Mouse (Mus musculus): ENCODE results near the gene Akap2.

Akap2 gene

DNA sequence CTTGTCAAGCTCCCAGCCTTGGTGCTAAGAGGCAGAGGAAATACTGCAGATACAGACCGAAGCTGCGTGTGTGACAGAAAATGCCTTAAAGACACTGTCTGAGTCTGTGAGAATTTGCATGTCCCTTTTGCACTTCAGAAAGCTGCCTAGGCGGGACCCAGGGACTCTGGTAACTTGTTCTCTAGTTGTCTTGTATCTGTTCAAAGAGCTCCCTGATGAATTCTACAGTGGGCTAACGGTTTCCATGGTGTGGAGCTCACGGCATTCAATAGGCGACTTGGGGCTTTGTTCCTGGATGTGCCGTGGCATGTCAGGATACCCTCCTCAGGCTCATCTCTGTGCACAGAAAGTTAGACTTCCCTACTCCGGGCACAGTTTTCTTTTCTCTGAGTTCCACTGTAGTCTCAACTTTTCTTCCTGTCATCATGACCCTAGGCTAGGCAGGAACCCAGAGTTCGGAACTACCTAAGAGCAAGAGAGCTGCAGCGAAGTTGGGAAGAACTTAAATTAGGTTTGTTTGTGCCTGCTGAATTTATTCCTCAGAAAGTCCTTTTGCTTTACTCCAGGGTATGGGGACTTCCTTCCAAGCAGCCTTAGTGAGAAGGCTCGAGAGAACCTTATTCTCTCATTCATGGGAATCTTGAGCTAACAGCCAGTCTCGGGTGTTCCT is 128.2 kb downstream of the Akap2 start:
- no peak for TF ChIP-seq GATA4 (IDR thresholded peaks at IDR 0.05; ENCODE audit: insufficient replicate concordance, low read length)

GRCm38 (mm10) chr4:57846381-57846990 is 129.0 kb downstream of the Akap2 start:
- TF ChIP-seq GATA4 (IDR thresholded peaks at IDR 0.05; ENCODE audit: insufficient replicate concordance, low read length) = no peak

DNA sequence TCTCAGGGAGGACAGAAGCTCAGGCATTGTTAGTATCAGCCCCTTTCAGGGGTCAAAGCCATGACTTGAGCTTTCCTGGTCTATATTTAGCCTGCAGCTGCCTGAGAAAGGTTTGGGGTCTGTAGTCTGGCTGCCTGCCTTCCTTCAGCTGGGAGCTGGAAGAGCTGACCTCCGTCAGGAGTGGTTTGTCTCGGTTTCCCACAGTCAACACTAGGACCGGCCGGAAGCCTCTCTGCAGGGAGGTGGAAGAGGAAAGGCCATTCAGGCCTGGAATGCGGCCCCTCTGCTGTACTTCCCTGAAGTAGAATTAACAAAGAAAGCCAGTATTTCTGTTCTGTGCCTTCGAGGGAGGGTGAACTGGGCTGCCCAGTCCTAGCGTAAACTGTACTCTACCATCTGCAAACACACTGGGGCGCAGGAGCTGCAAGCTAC is 129.6 kb downstream of the Akap2 start:
- TF ChIP-seq GATA4 (IDR thresholded peaks at IDR 0.05; ENCODE audit: insufficient replicate concordance, low read length) = no peak; the same call in 1 of the 2 replicates

DNA sequence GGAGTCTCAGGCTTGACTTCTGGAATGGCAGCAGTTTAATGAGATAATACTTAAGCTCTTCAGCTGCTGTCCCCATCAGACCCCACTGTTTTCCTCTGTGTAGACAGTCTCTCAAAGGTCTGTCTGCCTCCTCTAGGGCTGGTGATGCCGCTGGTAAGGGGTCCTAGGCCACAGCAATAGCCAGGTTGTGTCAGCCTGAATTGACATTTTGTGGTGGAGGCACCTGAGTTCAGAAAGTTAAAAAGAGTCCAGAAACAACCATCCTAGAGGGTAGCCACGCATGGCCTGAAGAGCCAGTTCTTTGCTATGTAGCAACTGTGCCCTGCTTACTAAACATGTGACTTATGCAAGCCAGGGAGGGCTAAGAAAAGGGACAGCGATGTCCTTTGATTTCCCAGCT is 130.2 kb downstream of the Akap2 start:
- no peak for TF ChIP-seq GATA4 (IDR thresholded peaks at IDR 0.05; ENCODE audit: insufficient replicate concordance, low read length)

DNA sequence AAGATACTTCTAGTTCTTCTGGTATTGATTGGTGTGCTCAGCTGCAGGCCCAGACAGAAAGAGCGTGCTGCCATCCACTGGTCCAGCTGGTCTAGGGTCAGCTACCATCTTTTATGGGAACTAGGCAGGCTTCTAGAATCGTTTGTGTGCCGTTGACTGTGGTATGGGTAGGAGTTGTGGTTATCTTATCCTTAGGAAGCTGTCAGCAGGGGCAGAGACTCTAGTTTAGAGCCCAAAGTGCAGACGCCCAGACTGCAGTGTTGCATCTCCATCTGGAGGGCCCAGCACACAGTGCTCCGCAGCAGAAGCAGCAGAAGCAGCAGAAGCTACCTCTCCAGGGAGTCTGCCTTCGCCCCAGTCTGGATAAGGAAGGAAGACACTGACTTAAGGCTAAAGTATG is 132.0 kb downstream of the Akap2 start:
- TF ChIP-seq GATA4 (IDR thresholded peaks at IDR 0.05; ENCODE audit: insufficient replicate concordance, low read length) = no peak; the same call in none of the 2 replicates

GRCm38 (mm10) chr4:57851731-57852130 is 134.3 kb downstream of the Akap2 start:
- TF ChIP-seq GATA4 (IDR thresholded peaks at IDR 0.05; ENCODE audit: insufficient replicate concordance, low read length) = no peak

DNA sequence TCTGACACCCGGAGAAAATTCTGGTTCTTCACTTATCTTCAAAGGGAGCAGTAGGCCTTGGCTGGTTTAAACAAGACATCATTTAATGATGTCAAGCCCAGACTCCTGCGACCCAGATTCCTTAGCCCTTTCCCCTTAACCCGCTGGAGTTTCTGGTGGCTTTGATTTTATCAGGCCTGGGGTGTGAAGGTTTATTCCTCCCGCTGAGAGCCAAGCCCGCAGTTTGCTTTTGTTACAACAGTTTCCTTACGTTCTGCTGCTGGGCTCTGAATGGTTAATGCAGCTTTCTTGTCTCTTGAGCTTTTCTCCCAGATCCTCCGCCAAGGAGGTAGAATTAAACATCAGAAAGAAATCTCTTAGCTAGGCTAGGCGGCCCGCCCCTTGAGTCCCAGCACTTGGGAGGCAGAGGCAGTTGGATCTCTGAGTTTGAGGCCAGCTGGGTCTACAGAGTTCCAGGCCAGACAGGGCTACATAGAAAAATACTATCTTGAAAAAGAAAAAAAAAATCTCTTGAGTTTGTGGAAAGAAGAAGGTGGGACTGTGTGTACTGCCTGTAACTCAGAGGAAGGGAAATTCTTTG is 135.1 kb downstream of the Akap2 start:
- TF ChIP-seq GATA4 (IDR thresholded peaks at IDR 0.05; ENCODE audit: insufficient replicate concordance, low read length) = no peak

DNA sequence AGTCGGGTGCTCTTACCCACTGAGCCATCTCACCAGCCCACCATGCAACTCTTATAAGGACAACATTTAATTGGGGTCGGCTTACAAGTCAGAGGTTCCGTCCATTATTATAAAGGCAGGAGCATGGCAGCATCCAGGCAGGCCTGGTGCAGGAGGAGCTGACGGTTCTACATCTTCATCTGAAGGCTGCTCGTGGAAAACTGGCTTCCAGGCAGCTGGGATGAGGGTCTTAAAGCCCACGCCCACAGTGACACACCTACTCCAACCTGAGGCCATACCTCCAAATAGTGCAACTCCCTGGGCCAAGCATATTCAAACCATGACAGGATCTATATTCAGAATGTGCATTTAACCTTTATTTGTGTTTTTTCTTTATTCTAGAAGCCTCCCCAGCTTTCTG is 136.7 kb downstream of the Akap2 start:
- no peak for TF ChIP-seq GATA4 (IDR thresholded peaks at IDR 0.05; ENCODE audit: insufficient replicate concordance, low read length)

GRCm38 (mm10) chr4:57855281-57855941 is 138.0 kb downstream of the Akap2 start:
- TF ChIP-seq GATA4 (IDR thresholded peaks at IDR 0.05; ENCODE audit: insufficient replicate concordance, low read length) = no peak

GRCm38 (mm10) chr4:57856673-57857072 is 139.2 kb downstream of the Akap2 start:
- no peak for TF ChIP-seq GATA4 (IDR thresholded peaks at IDR 0.05; ENCODE audit: insufficient replicate concordance, low read length)

DNA sequence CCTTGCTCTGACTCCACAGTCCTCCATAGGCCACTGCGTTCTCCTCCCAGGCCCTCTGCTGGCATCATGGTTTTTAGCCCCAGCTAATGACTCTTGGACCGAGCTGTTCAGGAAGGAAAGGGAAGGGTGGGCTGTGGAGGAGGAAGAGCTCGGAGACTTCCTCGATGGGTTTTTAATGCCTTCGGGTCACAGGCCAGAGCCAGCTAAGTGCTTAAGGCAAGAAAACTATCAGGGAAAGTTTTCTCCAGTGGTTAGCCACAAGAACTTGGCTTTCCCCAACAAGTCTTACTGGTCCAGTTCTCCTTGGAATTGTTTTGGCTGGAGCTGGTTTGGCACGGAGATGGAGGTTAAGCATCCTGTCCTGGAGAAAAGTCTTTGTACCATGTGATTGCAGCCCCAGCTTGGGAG is 142.8 kb downstream of the Akap2 start:
- peak; percentile 10; the same call in 1 of the 2 replicates for TF ChIP-seq GATA4 (IDR thresholded peaks at IDR 0.05; ENCODE audit: insufficient replicate concordance, low read length)

GRCm38 (mm10) chr4:57861166-57861565 is 143.7 kb downstream of the Akap2 start:
- no peak for TF ChIP-seq GATA4 (IDR thresholded peaks at IDR 0.05; ENCODE audit: insufficient replicate concordance, low read length)

DNA sequence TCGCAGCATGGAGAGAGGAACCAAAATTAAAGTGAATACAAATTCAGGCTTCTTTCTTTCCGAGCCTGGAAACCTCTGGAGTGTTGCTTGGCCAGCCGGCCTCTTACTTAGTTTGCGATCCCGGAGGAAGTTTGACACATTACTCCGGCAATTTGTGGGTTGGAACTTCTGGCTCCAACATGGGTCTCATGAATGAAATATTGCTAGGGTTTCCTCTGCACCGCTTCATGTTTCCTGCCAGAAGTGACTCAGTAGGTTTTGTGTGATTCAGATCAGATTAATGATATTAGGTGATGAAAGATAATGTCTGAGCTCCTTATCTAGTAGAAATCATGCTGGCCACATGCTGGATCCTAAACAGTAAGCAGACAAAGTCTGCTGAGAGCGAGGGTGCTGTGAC is 144.4 kb downstream of the Akap2 start:
- no peak for TF ChIP-seq GATA4 (IDR thresholded peaks at IDR 0.05; ENCODE audit: insufficient replicate concordance, low read length)

DNA sequence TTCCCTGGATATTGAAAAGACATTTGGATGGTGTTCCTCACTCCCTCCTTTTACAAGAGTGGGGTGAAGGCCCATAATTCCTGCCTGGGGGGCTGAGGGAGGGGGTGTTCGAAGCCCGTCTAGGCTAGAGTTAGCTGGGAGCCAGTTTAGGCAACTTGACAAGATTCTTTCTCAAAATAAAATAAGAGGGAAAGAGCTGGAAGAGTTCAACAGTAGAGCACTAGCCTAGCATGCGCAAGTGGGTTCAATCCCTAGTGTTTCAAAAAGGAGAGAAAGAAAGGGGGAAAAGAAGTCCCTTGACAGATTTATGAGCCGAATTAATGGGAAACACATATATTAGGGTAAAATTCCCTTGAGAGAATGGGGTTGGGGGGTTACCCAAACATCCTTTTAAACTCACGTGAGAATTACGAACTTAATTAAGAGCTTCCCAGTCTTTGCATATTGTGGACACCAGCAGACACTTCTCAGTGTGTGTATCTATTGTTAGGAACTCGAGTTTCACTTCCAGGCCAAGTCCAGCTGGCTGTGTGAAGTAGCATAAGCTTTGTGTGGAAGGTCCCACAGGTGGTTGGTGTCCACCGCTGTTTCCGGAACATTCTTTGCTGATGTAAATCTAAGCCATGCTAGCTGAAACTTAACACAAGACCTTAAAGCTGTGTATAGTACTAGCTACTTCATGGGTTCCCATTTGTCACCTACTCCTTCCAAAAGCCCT is 145.0 kb downstream of the Akap2 start:
- no peak for TF ChIP-seq GATA4 (IDR thresholded peaks at IDR 0.05; ENCODE audit: insufficient replicate concordance, low read length)

DNA sequence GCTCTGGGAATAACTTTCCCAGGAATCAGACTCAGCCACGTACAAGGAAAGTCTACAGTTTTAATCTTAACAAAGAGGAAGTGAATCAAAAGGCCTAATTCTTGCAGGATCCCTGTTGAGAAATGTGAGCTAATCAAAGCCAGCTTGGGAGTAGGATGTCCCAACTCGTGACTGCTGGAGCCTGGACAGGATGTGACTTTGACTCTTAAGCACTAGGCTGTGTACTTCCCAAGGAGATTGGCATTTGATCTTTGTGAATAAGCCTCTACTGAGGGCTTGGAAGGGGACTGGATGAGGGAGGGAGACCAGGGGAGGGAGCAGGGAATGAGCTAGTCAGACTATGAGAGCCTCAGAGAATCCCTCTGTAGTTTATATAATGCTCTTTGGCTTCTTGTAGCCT is 148.6 kb downstream of the Akap2 start:
- TF ChIP-seq GATA4 (IDR thresholded peaks at IDR 0.05; ENCODE audit: insufficient replicate concordance, low read length) = peak; percentile 96
